Comparison of ENCODE assay signal across 8 mouse cellular contexts in the genomic region with DNA sequence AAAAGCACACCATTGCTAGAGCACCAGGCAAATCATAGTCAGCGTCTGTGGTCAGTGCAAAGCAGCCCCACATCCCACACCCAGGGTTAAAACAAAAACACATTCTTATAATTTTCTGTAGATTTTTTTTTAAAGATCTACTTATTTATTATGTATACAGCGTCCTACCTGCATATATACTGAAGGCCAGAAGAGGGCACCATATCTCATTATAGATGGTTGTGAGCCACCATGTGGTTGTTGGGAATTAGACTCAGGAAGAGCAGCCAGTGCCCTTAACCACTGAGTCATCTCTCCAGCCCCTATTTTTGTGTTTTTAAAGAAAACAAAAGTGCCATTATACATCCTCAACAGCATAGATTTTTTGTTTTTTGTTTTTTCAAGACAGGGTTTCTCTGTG. TPM values are rescaled to one million over a fixed set of nuclear protein-coding genes. Genes with fewer than 3 reads are reported as not detected.
DNase-seq lines count a peak whose midpoint lies in the region; ATAC-seq and TF ChIP-seq lines count a peak whose summit lies in the region.

No protein-coding gene starts in this region.

- peak; percentile 64 for DNase-seq in embryonic facial prominence, embryonic 11.5 days (ENCODE audit: low spot score)
- DNase-seq in embryonic facial prominence, embryonic 10.5 days (ENCODE audit: low spot score) = no peak
- peak; percentile 64 for DNase-seq in limb, embryonic 14.5 days (ENCODE audit: low spot score)
- DNase-seq in limb, embryonic 10.5 days (ENCODE audit: low spot score) = no peak
- DNase-seq in NIH3T3 (ENCODE audit: low read depth) = peak; percentile 78
- DNase-seq in lung, postnatal 10 days = peak; percentile 67
- no peak for DNase-seq in urinary bladder, postnatal 10 days (ENCODE audit: low spot score)

- H3K27me3 ChIP-seq in embryonic facial prominence, embryonic 11.5 days (ENCODE audit: control insufficient read depth, insufficient read depth, low read length) = no peaks in the 10 kb centered on the region
- no peaks in the 10 kb centered on the region for H3K27me3 ChIP-seq in embryonic facial prominence, embryonic 10.5 days (replicated peaks; ENCODE audit: low read depth, poor library complexity, severe bottlenecking)
- H3K27me3 ChIP-seq in limb, embryonic 14.5 days (ENCODE audit: control insufficient read depth, insufficient read depth, low read length) = no peaks in the 10 kb centered on the region
- no peaks in the 10 kb centered on the region for H3K27me3 ChIP-seq in limb, embryonic 10.5 days (ENCODE audit: low read depth, poor library complexity, severe bottlenecking)

- H3K4me3 ChIP-seq in embryonic facial prominence, embryonic 11.5 days (ENCODE audit: low read depth, low read length) = no peak overlapping the region
- H3K4me3 ChIP-seq in embryonic facial prominence, embryonic 10.5 days = no peak overlapping the region
- H3K4me3 ChIP-seq in limb, embryonic 14.5 days (replicated peaks; ENCODE audit: low read length) = no peak overlapping the region
- H3K4me3 ChIP-seq in limb, embryonic 10.5 days = no peak overlapping the region

- no peak for TF ChIP-seq POLR2A in limb, embryonic 14.5 days (IDR thresholded peaks at IDR 0.05; ENCODE audit: borderline replicate concordance, extremely low read depth, insufficient read depth, insufficient read length)

- no peaks in the 10 kb centered on the region for H3K4me1 ChIP-seq in embryonic facial prominence, embryonic 11.5 days (ENCODE audit: control insufficient read depth, insufficient read depth, low read length)
- peaks cover 25% of the 10 kb centered on the region for H3K4me1 ChIP-seq in embryonic facial prominence, embryonic 10.5 days
- H3K4me1 ChIP-seq in limb, embryonic 14.5 days (ENCODE audit: control insufficient read depth, insufficient read depth, low read length) = peaks cover 15% of the 10 kb centered on the region
- peaks cover 19% of the 10 kb centered on the region for H3K4me1 ChIP-seq in limb, embryonic 10.5 days

- H3K36me3 ChIP-seq in embryonic facial prominence, embryonic 11.5 days (replicated peaks; ENCODE audit: control insufficient read depth, insufficient read depth, low read depth, low read length) = no peaks in the 10 kb centered on the region
- H3K36me3 ChIP-seq in embryonic facial prominence, embryonic 10.5 days (replicated peaks) = no peaks in the 10 kb centered on the region
- H3K36me3 ChIP-seq in limb, embryonic 14.5 days (ENCODE audit: control insufficient read depth, insufficient read depth, low read length) = no peaks in the 10 kb centered on the region
- no peaks in the 10 kb centered on the region for H3K36me3 ChIP-seq in limb, embryonic 10.5 days

- H3K9ac ChIP-seq in embryonic facial prominence, embryonic 11.5 days (replicated peaks; ENCODE audit: low read length) = no peak overlapping the region
- H3K9ac ChIP-seq in limb, embryonic 14.5 days (ENCODE audit: low read depth, low read length, severe bottlenecking) = no peak overlapping the region

- no peaks in the 10 kb centered on the region for H3K9me3 ChIP-seq in embryonic facial prominence, embryonic 11.5 days (replicated peaks; ENCODE audit: control insufficient read depth, low read length)
- no peaks in the 10 kb centered on the region for H3K9me3 ChIP-seq in embryonic facial prominence, embryonic 10.5 days
- H3K9me3 ChIP-seq in limb, embryonic 14.5 days (ENCODE audit: control insufficient read depth, low read length) = no peaks in the 10 kb centered on the region
- no peaks in the 10 kb centered on the region for H3K9me3 ChIP-seq in limb, embryonic 10.5 days (replicated peaks)

- H3K27ac ChIP-seq in embryonic facial prominence, embryonic 11.5 days (replicated peaks; ENCODE audit: low read depth, low read length) = no peak overlapping the region
- no peak overlapping the region for H3K27ac ChIP-seq in embryonic facial prominence, embryonic 10.5 days (replicated peaks)
- H3K27ac ChIP-seq in limb, embryonic 14.5 days (replicated peaks; ENCODE audit: low read depth, low read length) = no peak overlapping the region
- H3K27ac ChIP-seq in limb, embryonic 10.5 days = no peak overlapping the region

- WGBS in embryonic facial prominence, embryonic 11.5 days = 28% methylated on average over 2 of the region's 2 CpGs
- WGBS in embryonic facial prominence, embryonic 10.5 days = 32% methylated on average over 2 of the region's 2 CpGs
- 35% methylated on average over 2 of the region's 2 CpGs for WGBS in limb, embryonic 14.5 days
- 34% methylated on average over 2 of the region's 2 CpGs for WGBS in limb, embryonic 10.5 days

- ATAC-seq in embryonic facial prominence, embryonic 11.5 days (replicated peaks; ENCODE audit: insufficient number of reproducible peaks, low FRiP score, low TSS enrichment, low read depth) = no peak
- no peak for ATAC-seq in limb, embryonic 14.5 days (ENCODE audit: low FRiP score, low read depth)
- ATAC-seq in megakaryocyte-erythroid progenitor cell, adult 5-6 weeks (replicated peaks; ENCODE audit: low FRiP score, low TSS enrichment, poor library complexity, severe bottlenecking) = no peak

- no peak overlapping the region for H3K4me2 ChIP-seq in embryonic facial prominence, embryonic 11.5 days (ENCODE audit: low read depth, low read length)
- no peak overlapping the region for H3K4me2 ChIP-seq in limb, embryonic 14.5 days (replicated peaks; ENCODE audit: low read depth, low read length, severe bottlenecking)

RNA-seq across cellular contexts. Expression of gene Zer1, which starts 4.4 kb away (rescaled TPM):
- 5.2 and 5.3 TPM in 2 replicates for polyA plus RNA-seq in embryonic facial prominence, embryonic 11.5 days (2014; fragmentation: Nextera tagmentation; extraction: Ambion mirVana)
- polyA plus RNA-seq in embryonic facial prominence, embryonic 10.5 days (2016; fragmentation: Nextera tagmentation; extraction: Ambion mirVana) = 7.1 and 7.4 TPM in 2 replicates
- 60.3 and 79.9 TPM in 2 replicates for polyA plus RNA-seq in limb, embryonic 14.5 days (2012; rRNA removed)
- 9.7 and 11.0 TPM in 2 replicates for polyA plus RNA-seq in limb, embryonic 14.5 days (2014; fragmentation: Nextera tagmentation; extraction: Ambion mirVana)
- 6.5 and 9.3 TPM in 2 replicates for polyA plus RNA-seq in limb, embryonic 10.5 days (2016; fragmentation: Nextera tagmentation; extraction: Ambion mirVana)
- 33.7 and 37.8 TPM in 2 replicates for total RNA-seq in megakaryocyte-erythroid progenitor cell, adult 5-6 weeks (2014; fragmentation: Nextera tagmentation)
- 7.5 and 8.3 TPM in 2 replicates for total RNA-seq in megakaryocyte-erythroid progenitor cell, adult 5-6 weeks (2017)

RNA-seq across cellular contexts. Expression of gene Tbc1d13, which starts 4.8 kb away (rescaled TPM):
- 11.0 and 14.1 TPM in 2 replicates for polyA plus RNA-seq in embryonic facial prominence, embryonic 11.5 days (2014; fragmentation: Nextera tagmentation; extraction: Ambion mirVana)
- polyA plus RNA-seq in embryonic facial prominence, embryonic 10.5 days (2016; fragmentation: Nextera tagmentation; extraction: Ambion mirVana) = 8.1 and 8.2 TPM in 2 replicates
- polyA plus RNA-seq in limb, embryonic 14.5 days (2012; rRNA removed) = 49.9 and 62.9 TPM in 2 replicates
- polyA plus RNA-seq in limb, embryonic 14.5 days (2014; fragmentation: Nextera tagmentation; extraction: Ambion mirVana) = 10.4 and 10.7 TPM in 2 replicates
- 6.8 and 8.1 TPM in 2 replicates for polyA plus RNA-seq in limb, embryonic 10.5 days (2016; fragmentation: Nextera tagmentation; extraction: Ambion mirVana)
- total RNA-seq in megakaryocyte-erythroid progenitor cell, adult 5-6 weeks (2014; fragmentation: Nextera tagmentation) = 39.9 and 48.0 TPM in 2 replicates
- total RNA-seq in megakaryocyte-erythroid progenitor cell, adult 5-6 weeks (2017) = 22.5 and 36.4 TPM in 2 replicates

RNA-seq across cellular contexts. Expression of gene Zdhhc12, which starts 35.3 kb away (rescaled TPM):
- 30.9 and 31.6 TPM in 2 replicates for polyA plus RNA-seq in embryonic facial prominence, embryonic 11.5 days (2014; fragmentation: Nextera tagmentation; extraction: Ambion mirVana)
- polyA plus RNA-seq in embryonic facial prominence, embryonic 10.5 days (2016; fragmentation: Nextera tagmentation; extraction: Ambion mirVana) = 35.2 and 37.7 TPM in 2 replicates
- 53.2 and 68.8 TPM in 2 replicates for polyA plus RNA-seq in limb, embryonic 14.5 days (2012; rRNA removed)
- 21.9 and 23.2 TPM in 2 replicates for polyA plus RNA-seq in limb, embryonic 14.5 days (2014; fragmentation: Nextera tagmentation; extraction: Ambion mirVana)
- polyA plus RNA-seq in limb, embryonic 10.5 days (2016; fragmentation: Nextera tagmentation; extraction: Ambion mirVana) = 35.6 and 37.2 TPM in 2 replicates
- 9.6 and 25.4 TPM in 2 replicates for total RNA-seq in megakaryocyte-erythroid progenitor cell, adult 5-6 weeks (2014; fragmentation: Nextera tagmentation)
- total RNA-seq in megakaryocyte-erythroid progenitor cell, adult 5-6 weeks (2017) = 2.9 and 6.5 TPM in 2 replicates

RNA-seq across cellular contexts. Expression of gene Endog, which starts 42.5 kb away (rescaled TPM):
- polyA plus RNA-seq in embryonic facial prominence, embryonic 11.5 days (2014; fragmentation: Nextera tagmentation; extraction: Ambion mirVana) = 14.4 and 16.9 TPM in 2 replicates
- 18.3 and 19.9 TPM in 2 replicates for polyA plus RNA-seq in embryonic facial prominence, embryonic 10.5 days (2016; fragmentation: Nextera tagmentation; extraction: Ambion mirVana)
- 18.5 and 24.7 TPM in 2 replicates for polyA plus RNA-seq in limb, embryonic 14.5 days (2012; rRNA removed)
- 20.9 and 22.6 TPM in 2 replicates for polyA plus RNA-seq in limb, embryonic 14.5 days (2014; fragmentation: Nextera tagmentation; extraction: Ambion mirVana)
- polyA plus RNA-seq in limb, embryonic 10.5 days (2016; fragmentation: Nextera tagmentation; extraction: Ambion mirVana) = 15.2 and 19.5 TPM in 2 replicates
- 20.8 and 22.3 TPM in 2 replicates for total RNA-seq in megakaryocyte-erythroid progenitor cell, adult 5-6 weeks (2014; fragmentation: Nextera tagmentation)
- total RNA-seq in megakaryocyte-erythroid progenitor cell, adult 5-6 weeks (2017) = 1.3 and 6.3 TPM in 2 replicates

RNA-seq across cellular contexts. Expression of gene Spout1, which starts 49.5 kb away (rescaled TPM):
- 75.4 and 82.5 TPM in 2 replicates for polyA plus RNA-seq in embryonic facial prominence, embryonic 11.5 days (2014; fragmentation: Nextera tagmentation; extraction: Ambion mirVana)
- 95.4 and 98.5 TPM in 2 replicates for polyA plus RNA-seq in embryonic facial prominence, embryonic 10.5 days (2016; fragmentation: Nextera tagmentation; extraction: Ambion mirVana)
- 69.1 and 73.7 TPM in 2 replicates for polyA plus RNA-seq in limb, embryonic 14.5 days (2012; rRNA removed)
- polyA plus RNA-seq in limb, embryonic 14.5 days (2014; fragmentation: Nextera tagmentation; extraction: Ambion mirVana) = 75.6 and 79.9 TPM in 2 replicates
- 104 and 107 TPM in 2 replicates for polyA plus RNA-seq in limb, embryonic 10.5 days (2016; fragmentation: Nextera tagmentation; extraction: Ambion mirVana)
- total RNA-seq in megakaryocyte-erythroid progenitor cell, adult 5-6 weeks (2014; fragmentation: Nextera tagmentation) = 43.4 and 53.4 TPM in 2 replicates
- 34.2 and 39.7 TPM in 2 replicates for total RNA-seq in megakaryocyte-erythroid progenitor cell, adult 5-6 weeks (2017)

Comparison
In these comparisons a context has a peak if more than half of its experiments do, and no peak if none do; other contexts are left out.
1. DNase-seq: peak in embryonic facial prominence, embryonic 11.5 days (single experiment), limb, embryonic 14.5 days (single experiment), NIH3T3 (single experiment) and lung, postnatal 10 days (single experiment); none in embryonic facial prominence, embryonic 10.5 days (single experiment), limb, embryonic 10.5 days (single experiment) and urinary bladder, postnatal 10 days (single experiment).